Mouse (Mus musculus) C2C12 (cell line): ENCODE data around the gene Gigyf1.

Source experiments
- CEBPB ChIP-seq: IDR thresholded peaks from one replicate; pipeline ENCODE4 v1.6.1; 2011; ENCODE audit warnings: low read depth, mild to moderate bottlenecking, control low read depth, moderate library complexity
- CTCF ChIP-seq: IDR thresholded peaks from one replicate; pipeline ENCODE4 v1.5.1; 2011; ENCODE audit not compliant: control insufficient read depth, insufficient read depth, insufficient read length
- FOSL1 ChIP-seq: IDR thresholded peaks from one replicate; pipeline ENCODE4 v1.8.0; 2011; ENCODE audit warnings: mild to moderate bottlenecking, low read length; ENCODE audit not compliant: poor library complexity, insufficient read depth, severe bottlenecking
- MAX ChIP-seq: IDR thresholded peaks from one replicate; pipeline ENCODE4 v1.6.1; 2011; ENCODE audit warnings: mild to moderate bottlenecking, control low read depth
- MYOD1 ChIP-seq: IDR thresholded peaks from one replicate; pipeline ENCODE4 v1.6.1; 2011; ENCODE audit warnings: low read depth; ENCODE audit not compliant: control insufficient read depth, insufficient read length
- MYOG ChIP-seq: IDR thresholded peaks from one replicate; pipeline ENCODE4 v1.6.1; 2011; ENCODE audit not compliant: control insufficient read depth, insufficient read length; ENCODE audit errors: extremely low read depth
- USF1 ChIP-seq: IDR thresholded peaks from one replicate; pipeline ENCODE4 v1.6.1; 2011; ENCODE audit warnings: low read depth, mild to moderate bottlenecking, control low read depth, moderate library complexity

- TF ChIP-seq CTCF (no peak), USF1 (no peak), MYOD1 (no peak), MAX (no peak), MYOG (no peak), CEBPB (no peak), FOSL1 (no peak)
These were observed 10.1 kb downstream of the Gigyf1 start for GRCm38 (mm10) chr5:137528247-137528968.
